Mouse (Mus musculus) CH12F3 (cell line): Measurements from ENCODE around the gene Cd300lf.

ENCODE experiments used
- in situ Hi-C: fragments of 300-500 bp; cut with MboI; formaldehyde crosslinking; loops from 2 replicates; pipeline ENCODE4 v1.14.3; 2020; ENCODE audit warnings: low sequenced_read_pairs

Cd300lf gene

DNA sequence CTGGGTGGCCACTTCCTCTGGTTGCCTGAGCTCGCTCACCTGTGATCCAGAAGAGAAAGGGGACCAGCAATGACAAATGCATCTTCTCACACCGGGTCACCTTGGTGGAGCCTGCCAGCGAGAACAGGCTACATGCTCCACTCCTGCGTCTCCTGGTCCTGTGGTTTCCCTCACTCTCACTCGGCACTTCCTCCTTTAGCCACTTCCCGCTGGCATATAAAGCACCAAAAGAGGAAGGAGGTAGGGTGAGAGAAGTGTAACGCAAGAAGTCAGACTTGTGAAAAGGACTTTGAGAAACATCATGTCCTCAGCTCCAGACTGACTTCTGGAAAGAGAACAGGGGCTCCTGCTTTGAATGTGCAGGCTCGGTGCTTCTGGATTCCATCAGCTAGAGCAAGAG, at the start of gene Cd300lf:
Cd300lf (minus strand) TSS at position 193 of the 400 bp plus-strand sequence.
- in situ Hi-C loops: no loop called here

DNA sequence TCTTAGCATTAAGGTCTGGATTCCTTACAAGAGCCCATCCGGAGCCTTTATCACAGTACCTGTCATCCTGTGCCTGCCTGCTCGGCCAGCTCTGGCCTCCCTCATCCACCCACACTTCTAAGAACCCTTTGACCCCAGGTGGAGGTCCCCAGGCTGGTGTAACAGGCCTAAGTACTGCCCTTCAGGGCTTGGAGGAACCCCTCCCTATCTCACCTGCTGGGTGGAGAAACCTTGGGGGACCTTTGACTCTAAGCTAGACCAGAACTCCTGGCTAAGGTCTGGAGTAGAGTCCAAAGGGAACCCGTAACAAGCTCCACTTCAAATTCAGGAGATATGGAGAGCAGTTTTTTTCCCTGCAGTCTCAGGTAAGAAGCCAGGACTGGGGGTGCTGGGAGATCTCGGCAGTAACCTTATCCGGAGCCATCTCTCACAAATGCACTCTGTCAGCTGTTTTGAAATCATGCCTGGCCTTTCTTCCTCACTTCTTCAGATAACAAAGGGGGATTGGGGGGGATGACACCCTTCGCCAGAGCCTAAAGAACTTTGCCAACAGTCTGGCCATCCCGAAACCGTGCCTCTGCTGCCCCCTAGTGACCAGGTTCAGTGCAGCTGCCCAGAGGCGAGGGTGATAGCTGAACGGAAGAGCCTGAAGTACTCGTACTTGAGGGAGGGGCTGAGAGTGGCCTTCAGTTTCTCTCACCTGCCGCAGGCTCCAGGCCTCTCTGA, 48.3 kb upstream of the Cd300lf start:
- in situ Hi-C loops: no loop called here

- in situ Hi-C loops: no loop called here
These were observed 46.1 kb upstream of the Cd300lf start for GRCm38 (mm10) chr11:115179881-115180280.

DNA sequence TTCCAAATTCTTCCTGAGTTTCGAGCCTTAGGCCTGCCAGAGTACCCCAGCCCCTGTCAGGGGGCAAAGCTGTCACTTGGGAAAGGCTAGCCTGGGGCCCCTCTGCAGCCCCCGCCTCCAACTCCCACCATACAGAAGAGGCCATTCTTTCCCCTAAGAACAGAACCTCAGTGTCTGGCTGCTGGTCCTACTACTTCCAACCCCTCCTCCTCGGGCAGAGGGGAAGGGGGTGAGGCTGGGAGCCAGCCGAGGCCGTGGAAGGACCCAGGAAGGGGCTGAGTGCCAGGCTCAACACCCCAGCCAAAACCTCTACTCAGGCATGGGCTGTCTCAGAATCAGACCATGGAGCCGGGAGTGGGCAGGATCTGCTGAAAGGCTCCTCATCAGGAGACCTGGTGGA, 45.4 kb upstream of the Cd300lf start:
- in situ Hi-C loops: no loop called here

DNA sequence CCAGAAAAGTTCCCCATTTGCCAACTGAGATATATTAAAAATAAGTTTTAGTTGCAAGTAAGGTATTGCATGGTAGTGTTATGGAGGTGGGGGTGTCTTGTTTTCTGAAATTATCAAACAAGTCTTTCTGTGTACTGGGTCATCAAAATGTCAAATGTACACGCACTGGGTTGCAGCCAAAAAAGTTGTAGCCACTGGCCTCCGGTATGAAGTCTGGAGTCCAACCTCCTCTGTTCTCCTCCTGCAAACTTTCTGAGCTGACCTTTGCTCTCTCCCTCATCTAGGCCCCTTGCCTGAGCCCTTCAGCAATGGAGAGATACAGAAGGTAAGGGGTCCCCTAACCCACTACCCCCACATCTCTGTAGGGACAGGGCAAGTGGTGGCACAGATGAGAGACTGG, 45.0 kb upstream of the Cd300lf start:
- in situ Hi-C loops: no loop called here

- in situ Hi-C loops: no loop called here
These were observed 43.9 kb upstream of the Cd300lf start for GRCm38 (mm10) chr11:115177559-115178195.

- in situ Hi-C loops: no loop called here
These were observed 42.8 kb upstream of the Cd300lf start for GRCm38 (mm10) chr11:115176399-115177190.

DNA sequence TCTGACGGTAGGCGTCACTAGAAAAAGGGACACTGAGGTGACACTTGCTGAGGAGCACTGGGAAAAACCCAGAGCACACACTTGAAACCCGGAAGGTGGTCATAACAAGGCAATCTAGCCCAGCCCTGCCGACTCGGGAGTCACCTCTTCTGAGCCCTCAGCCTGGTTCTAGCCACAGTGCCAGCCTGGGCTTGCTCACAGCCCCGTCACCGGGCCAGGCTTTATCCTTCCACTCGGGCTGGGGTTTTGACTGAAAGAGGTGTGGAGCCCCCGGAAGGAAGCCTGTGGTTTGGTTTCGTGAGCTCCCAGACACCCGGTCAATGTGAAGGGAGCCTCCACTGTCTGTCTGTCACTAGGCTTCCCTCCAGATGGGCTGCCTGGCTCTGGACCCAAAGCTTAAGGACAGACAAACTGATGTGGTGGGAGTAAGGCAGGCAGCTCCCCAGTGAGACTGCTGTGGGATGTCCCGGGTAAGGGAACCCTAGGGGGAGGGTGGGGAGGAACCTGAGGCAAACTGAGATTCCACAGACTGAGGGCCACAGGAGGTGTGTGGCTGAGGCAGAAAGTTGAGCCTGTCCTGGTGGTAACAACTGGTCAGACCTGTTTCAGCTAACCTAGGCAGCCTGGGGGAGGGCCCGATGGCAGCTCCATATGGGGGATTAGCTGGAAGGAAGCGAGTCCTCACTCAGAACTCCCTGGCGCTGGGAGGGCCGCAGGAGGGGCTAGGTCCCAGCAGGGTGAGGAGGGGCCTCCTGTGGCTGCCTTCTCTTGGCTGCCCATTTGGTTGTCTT, 40.0 kb upstream of the Cd300lf start:
- in situ Hi-C loops: no loop called here

DNA sequence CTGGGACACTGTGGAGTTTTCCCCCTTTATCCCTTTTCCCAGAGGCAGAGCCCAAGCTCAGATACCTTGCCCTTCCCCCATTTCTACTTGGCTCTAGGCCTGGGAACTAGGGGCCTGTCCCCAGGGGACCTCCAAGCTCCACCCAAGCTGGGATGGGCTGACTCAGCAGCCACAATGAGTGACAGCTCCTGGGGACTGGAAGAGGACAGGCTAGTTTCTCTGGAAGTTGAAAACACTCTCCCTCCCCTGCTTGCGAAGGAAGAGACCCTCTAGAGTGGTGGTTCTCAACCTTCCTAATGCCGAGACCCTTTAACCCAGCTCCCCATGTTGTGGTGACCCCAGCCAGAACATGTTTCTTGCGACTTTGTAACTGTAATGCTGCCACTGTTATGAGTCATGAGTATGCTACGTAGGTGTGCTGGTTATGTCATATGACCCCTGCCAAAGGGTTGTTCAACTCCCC, 39.1 kb upstream of the Cd300lf start:
- in situ Hi-C loops: no loop called here

DNA sequence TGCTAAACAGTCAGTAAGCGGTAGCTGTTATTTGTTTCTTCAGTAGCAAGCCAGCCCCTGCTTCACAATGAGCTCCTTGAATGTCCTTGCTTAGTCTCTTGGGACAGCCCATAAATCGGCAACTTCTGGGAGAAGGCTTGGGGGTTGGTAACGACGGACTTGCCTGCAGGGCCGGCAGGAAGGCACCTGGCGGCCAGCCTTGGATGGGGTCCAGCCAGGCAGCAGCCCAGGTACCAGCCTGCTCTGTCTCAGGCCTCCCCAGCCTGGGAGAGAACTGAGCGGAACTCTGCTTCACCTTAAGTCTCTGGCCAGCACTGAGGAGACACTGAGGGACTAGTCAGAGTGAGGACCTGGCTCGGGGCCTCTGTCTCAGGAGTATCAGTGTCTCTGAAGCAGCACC, 37.3 kb upstream of the Cd300lf start:
- in situ Hi-C loops: no loop called here

GRCm38 (mm10) chr11:115169430-115169829, 35.6 kb upstream of the Cd300lf start:
- in situ Hi-C loops: no loop called here

GRCm38 (mm10) chr11:115167631-115168249, 33.9 kb upstream of the Cd300lf start:
- in situ Hi-C loops: no loop called here

GRCm38 (mm10) chr11:115166776-115167175, 33.0 kb upstream of the Cd300lf start:
- in situ Hi-C loops: no loop called here

DNA sequence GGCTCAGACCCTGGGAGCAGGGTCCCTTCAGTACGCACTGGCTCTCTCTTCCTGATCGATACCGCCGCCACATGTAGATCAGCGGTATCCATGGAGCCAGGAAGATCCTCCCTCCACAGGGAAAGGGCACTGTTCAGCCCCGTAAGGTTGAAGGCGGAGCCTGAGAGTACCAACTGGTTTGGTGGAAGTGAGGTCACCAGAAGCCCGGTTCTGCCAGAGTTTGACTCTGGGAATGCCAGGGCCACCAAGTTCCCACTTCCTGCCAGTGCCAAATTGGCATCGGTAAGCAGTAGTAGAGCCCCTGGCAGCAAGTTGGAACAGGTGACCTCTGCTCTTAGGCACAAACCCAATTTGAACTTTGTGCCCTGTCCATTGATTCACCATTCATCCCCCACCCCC, 31.2 kb upstream of the Cd300lf start:
- in situ Hi-C loops: no loop called here

- in situ Hi-C loops: no loop called here
These were observed 30.7 kb upstream of the Cd300lf start for GRCm38 (mm10) chr11:115164341-115164975.

- in situ Hi-C loops: no loop called here
These were observed 29.9 kb upstream of the Cd300lf start for GRCm38 (mm10) chr11:115163568-115164150.

- in situ Hi-C loops: no loop called here
These were observed 29.2 kb upstream of the Cd300lf start, which contains the start of gene Slc9a3r1 for GRCm38 (mm10) chr11:115162832-115163480. Slc9a3r1 (plus strand) TSS chr11:115163341.

DNA sequence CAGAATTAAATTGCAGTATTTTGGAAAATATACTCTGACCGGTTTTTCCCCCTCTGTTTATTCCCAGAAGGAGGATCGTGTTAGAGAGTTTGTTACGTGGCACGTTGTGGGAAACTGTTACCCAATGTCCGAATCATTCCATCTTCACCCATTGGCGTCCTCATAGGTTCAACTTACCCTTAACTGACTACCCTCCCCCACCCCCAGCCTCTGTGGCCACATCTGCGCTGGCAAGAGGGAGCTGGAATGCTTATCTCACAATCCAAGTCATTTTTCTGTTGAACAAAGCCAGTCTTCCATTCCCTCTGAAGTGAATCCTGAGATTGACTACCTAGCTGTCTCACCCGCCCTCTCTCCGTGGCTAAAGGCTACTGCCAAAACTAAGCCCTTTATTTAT, 28.4 kb upstream of the Cd300lf start:
- in situ Hi-C loops: no loop called here

DNA sequence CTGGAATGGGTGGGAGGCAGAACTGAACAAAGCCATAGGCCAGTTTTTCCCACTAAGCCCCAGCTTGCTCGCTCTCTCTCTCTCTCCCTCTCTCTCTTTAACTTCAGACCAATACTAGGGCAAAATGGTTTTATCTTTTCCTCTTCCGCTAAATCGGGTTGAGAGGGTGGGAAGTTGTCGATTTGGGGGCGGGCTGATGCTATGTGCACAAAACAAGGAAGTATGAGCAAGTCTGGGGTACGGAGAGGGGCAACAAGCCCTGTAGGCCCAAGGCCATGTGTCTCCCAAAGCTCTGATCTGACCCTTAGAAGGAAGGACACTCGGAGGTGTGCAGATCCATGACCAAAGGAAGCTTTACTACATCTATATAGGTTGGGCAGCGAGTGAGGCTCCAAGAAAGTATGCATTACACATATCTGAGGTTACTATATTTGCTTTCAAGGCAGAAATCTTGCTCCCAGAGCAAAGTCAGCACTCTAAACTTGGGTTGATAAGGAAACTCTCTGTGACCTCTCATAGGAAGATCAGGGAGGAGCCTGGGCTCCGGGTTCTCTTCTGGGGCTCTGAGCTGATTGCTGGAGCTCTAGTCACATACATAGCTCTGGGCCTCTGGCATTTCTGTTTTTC, 27.9 kb upstream of the Cd300lf start:
- in situ Hi-C loops: no loop called here
